Mouse (Mus musculus): ENCODE measurements at regions not wholly inside any gene's neighbourhood (a gene's known extent, or its start where the extent isn't known, plus 50 kb on each side); places are given as distances from the start of the nearest gene placed in this dataset.

DNA sequence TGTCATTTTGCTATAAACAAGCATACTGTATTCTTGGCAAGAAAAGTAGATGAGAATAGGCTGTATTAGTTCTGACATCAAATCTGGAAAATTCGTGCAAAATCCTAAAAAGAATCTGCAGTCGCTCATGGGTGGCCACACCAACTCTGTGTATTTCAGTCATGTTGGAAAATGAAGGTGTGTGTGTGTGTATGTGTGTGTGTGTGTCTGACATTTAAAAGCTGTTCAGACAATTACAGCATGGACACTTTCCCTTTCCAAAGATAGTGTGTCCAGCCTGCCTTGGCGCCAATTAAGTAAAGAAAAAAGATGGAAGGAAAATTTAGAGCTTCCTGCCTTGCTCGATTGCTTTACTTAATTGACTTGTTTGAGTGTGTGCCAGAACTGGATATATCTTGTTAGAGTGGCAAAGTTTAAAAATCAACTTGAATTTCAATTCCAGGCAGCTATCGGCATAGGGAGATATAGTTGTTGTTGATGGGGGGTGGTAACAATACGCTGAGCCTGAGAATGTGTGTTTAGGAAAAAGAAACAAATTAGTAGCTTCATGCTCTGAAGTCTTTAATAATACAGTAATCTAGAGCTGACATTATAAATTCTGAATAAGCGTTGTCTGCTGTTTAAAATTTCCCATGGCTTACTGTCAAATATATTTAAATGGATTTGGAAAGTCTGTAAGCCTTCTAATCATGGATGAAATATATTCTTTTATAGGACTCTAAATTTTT, 1095.7 kb downstream of the Sorcs3 start:
- H3K36me3 ChIP-seq (ENCODE audit: control insufficient read depth in 1 of 2, insufficient read depth in 2 of 2, low read length in 2 of 2): no peaks in the 10 kb centered on the region
- no peaks in the 10 kb centered on the region for H3K79me2 ChIP-seq (ENCODE audit: control insufficient read depth, insufficient read depth, low read length, poor library complexity)
- no peaks in the 10 kb centered on the region for H3K9me3 ChIP-seq (replicated peaks; ENCODE audit: insufficient read depth, low read length)
- no peaks in the 10 kb centered on the region for H3K27me3 ChIP-seq (ENCODE audit: control insufficient read depth in 1 of 2, insufficient read depth in 2 of 2, low read length in 2 of 2)
- no peak overlapping the region for H3K27ac ChIP-seq (ENCODE audit: control insufficient read depth, low read depth, low read length)
- DNase-seq (ENCODE audit: low read depth, low spot score): no peak
- TF ChIP-seq TBP (IDR thresholded peaks at IDR 0.05; ENCODE audit: low read depth, low read length): no peak
- no peak for TF ChIP-seq POLR2A (IDR thresholded peaks at IDR 0.05; ENCODE audit: control insufficient read depth in 1 of 2, insufficient read depth in 1 of 2, low read depth in 1 of 2, low read length in 2 of 2, poor library complexity in 1 of 2)
- no peak for TF ChIP-seq ZKSCAN1 (IDR thresholded peaks at IDR 0.05; ENCODE audit: low read depth, low read length)
- TF ChIP-seq ZMIZ1 (IDR thresholded peaks at IDR 0.05; ENCODE audit: low read depth, low read length): no peak
- no peak for TF ChIP-seq GABPA (IDR thresholded peaks at IDR 0.05; ENCODE audit: low read depth, low read length)
- TF ChIP-seq MAX (IDR thresholded peaks at IDR 0.05; ENCODE audit: low read length): no peak
- TF ChIP-seq KAT2A (conservative IDR thresholded peaks at IDR 0.05; ENCODE audit: low read depth, low read length): no peak
- TF ChIP-seq BHLHE40 (IDR thresholded peaks at IDR 0.05; ENCODE audit: borderline replicate concordance, low read depth, low read length): no peak
- TF ChIP-seq CHD2 (IDR thresholded peaks at IDR 0.05; ENCODE audit: low read length): no peak
- no peak for TF ChIP-seq CHD1 (IDR thresholded peaks at IDR 0.05; ENCODE audit: low read depth, low read length)
- no peak for TF ChIP-seq MAZ (IDR thresholded peaks at IDR 0.05; ENCODE audit: low read depth, low read length)
- no peak for TF ChIP-seq MYC (IDR thresholded peaks at IDR 0.05; ENCODE audit: low read depth, low read length)
- no peak for TF ChIP-seq HCFC1 (IDR thresholded peaks at IDR 0.05; ENCODE audit: low read depth, low read length)
- TF ChIP-seq CTCF (IDR thresholded peaks at IDR 0.05 in 2 of 3, conservative IDR thresholded peaks at IDR 0.05 in 1 of 3; ENCODE audit: control insufficient read depth in 1 of 3, insufficient read depth in 1 of 3, low read depth in 2 of 3, low read length in 3 of 3, poor library complexity in 1 of 3, severe bottlenecking in 1 of 3): no peak
- no peak for TF ChIP-seq MAFK (IDR thresholded peaks at IDR 0.05; ENCODE audit: borderline replicate concordance, low read depth, low read length)
- no peak for TF ChIP-seq GATA1 (IDR thresholded peaks at IDR 0.05; ENCODE audit: low read depth, low read length)
- TF ChIP-seq RCOR1 (IDR thresholded peaks at IDR 0.05; ENCODE audit: low read depth, low read length): no peak
- TF ChIP-seq ZNF384 (IDR thresholded peaks at IDR 0.05; ENCODE audit: low read depth, low read length): no peak
- TF ChIP-seq ZC3H11A (IDR thresholded peaks at IDR 0.05; ENCODE audit: low read depth, low read length): no peak
- no peak for TF ChIP-seq ELF1 (IDR thresholded peaks at IDR 0.05; ENCODE audit: low read depth, low read length)
- no peaks in the 10 kb centered on the region for H3K4me1 ChIP-seq (ENCODE audit: control insufficient read depth in 1 of 2, insufficient read depth in 2 of 2, low read length in 2 of 2)
- H3K4me3 ChIP-seq (ENCODE audit: control insufficient read depth in 1 of 2, insufficient read depth in 1 of 2, low read depth in 2 of 2, low read length in 2 of 2): no peak overlapping the region
- H3K9ac ChIP-seq (ENCODE audit: control insufficient read depth, low read depth, low read length, poor library complexity, severe bottlenecking): no peak overlapping the region

GRCm38 (mm10) chr19:49305804-49306203, 1100.0 kb downstream of the Sorcs3 start:
- Histone ChIP-seq H3K4me3 (ENCODE audit: control insufficient read depth in 1 of 2, insufficient read depth in 1 of 2, low read depth in 2 of 2, low read length in 2 of 2) (no peak overlapping the region), H3K9me3 (replicated peaks; ENCODE audit: insufficient read depth, low read length) (no peaks in the 10 kb centered on the region), H3K27ac (ENCODE audit: control insufficient read depth, low read depth, low read length) (no peak overlapping the region), H3K4me1 (ENCODE audit: control insufficient read depth in 1 of 2, insufficient read depth in 2 of 2, low read length in 2 of 2) (no peaks in the 10 kb centered on the region), H3K79me2 (ENCODE audit: control insufficient read depth, insufficient read depth, low read length, poor library complexity) (no peaks in the 10 kb centered on the region), H3K36me3 (ENCODE audit: control insufficient read depth in 1 of 2, insufficient read depth in 2 of 2, low read length in 2 of 2) (no peaks in the 10 kb centered on the region), H3K9ac (ENCODE audit: control insufficient read depth, low read depth, low read length, poor library complexity, severe bottlenecking) (no peak overlapping the region), H3K27me3 (ENCODE audit: control insufficient read depth in 1 of 2, insufficient read depth in 2 of 2, low read length in 2 of 2) (no peaks in the 10 kb centered on the region)
- no peak for TF ChIP-seq ZNF384 (IDR thresholded peaks at IDR 0.05; ENCODE audit: low read depth, low read length)
- no peak for TF ChIP-seq RCOR1 (IDR thresholded peaks at IDR 0.05; ENCODE audit: low read depth, low read length)
- TF ChIP-seq ZMIZ1 (IDR thresholded peaks at IDR 0.05; ENCODE audit: low read depth, low read length): no peak
- no peak for TF ChIP-seq EP300 (IDR thresholded peaks at IDR 0.05; ENCODE audit: low read depth in 1 of 2, low read length in 2 of 2)
- TF ChIP-seq MAX (IDR thresholded peaks at IDR 0.05; ENCODE audit: low read length): no peak
- no peak for TF ChIP-seq USF2 (IDR thresholded peaks at IDR 0.05; ENCODE audit: borderline replicate concordance in 1 of 2, insufficient read depth in 1 of 2, low read depth in 1 of 2, low read length in 2 of 2)
- TF ChIP-seq KAT2A (conservative IDR thresholded peaks at IDR 0.05; ENCODE audit: low read depth, low read length): no peak
- no peak for TF ChIP-seq MAZ (IDR thresholded peaks at IDR 0.05; ENCODE audit: low read depth, low read length)
- TF ChIP-seq HCFC1 (IDR thresholded peaks at IDR 0.05; ENCODE audit: low read depth, low read length): no peak
- no peak for TF ChIP-seq E2F4 (IDR thresholded peaks at IDR 0.05; ENCODE audit: borderline replicate concordance, low read depth, low read length)
- no peak for TF ChIP-seq MYC (IDR thresholded peaks at IDR 0.05; ENCODE audit: low read depth, low read length)
- no peak for DNase-seq (ENCODE audit: low read depth, low spot score)

All from MEL (cell line).